Mouse (Mus musculus) brown adipose tissue, adult 24 weeks (tissue): ENCODE results near the gene Serinc5. TPM values are rescaled to one million over a fixed set of nuclear protein-coding genes. Genes with fewer than 3 reads are reported as not detected.

Experiments used
- H3K27ac ChIP-seq: fragments of 200-500 bp; replicated peaks from 2 replicates; pipeline ENCODE4 v1.5.1; 2012; ENCODE audit warnings: low read depth, mild to moderate bottlenecking, low read length
- H3K4me1 ChIP-seq: fragments of 200-500 bp; 2 replicates; pipeline ENCODE4 v1.6.1; 2012; ENCODE audit warnings: low read length, mixed read lengths; ENCODE audit not compliant: control insufficient read depth, insufficient read depth, insufficient read length
- H3K4me3 ChIP-seq: fragments of 200-500 bp; 2 replicates; pipeline ENCODE4 v1.5.1; 2012; ENCODE audit warnings: low read depth, mild to moderate bottlenecking, low read length, moderate library complexity; ENCODE audit not compliant: insufficient read depth
- polyA plus RNA-seq: library from polyadenylated mRNA; stranded (reverse); fragments of >200 nt; gene quantifications from 2 replicates; pipeline ENCODE4 v1.2.4, GENCODE M21; 2012; ENCODE audit not compliant: missing spikeins, insufficient read depth, insufficient read length

Gene Serinc5
- polyA plus RNA-seq, 1 experiment: 3.2 TPM

- Histone ChIP-seq H3K4me1 (no peaks in the 10 kb centered on the region), H3K4me3 (no peak overlapping the region), H3K27ac (no peak overlapping the region)
These were observed 142.8 kb downstream of the Serinc5 start for GRCm38 (mm10) chr13:92753676-92754075.

DNA sequence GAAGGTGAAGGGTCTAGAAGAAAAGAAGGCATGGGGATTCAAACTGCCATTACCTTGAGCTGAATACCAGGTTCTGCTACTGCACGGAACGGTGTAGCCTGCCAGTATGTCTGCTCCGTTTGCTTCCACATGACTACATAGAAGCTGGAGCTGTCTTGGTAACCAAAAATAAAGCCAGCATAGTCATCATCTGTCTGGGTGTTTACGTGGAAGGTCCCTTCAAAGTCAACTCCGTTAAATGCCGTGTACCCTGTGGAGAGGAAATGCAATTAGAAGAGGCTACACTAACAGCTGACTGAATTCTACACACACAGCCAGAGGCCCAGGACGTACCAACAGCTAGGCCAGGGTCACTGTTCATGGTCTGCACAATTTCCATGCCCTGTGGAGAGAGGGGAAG, 144.1 kb downstream of the Serinc5 start:
- Histone ChIP-seq H3K4me1 (no peaks in the 10 kb centered on the region), H3K27ac (no peak overlapping the region), H3K4me3 (no peak overlapping the region)

DNA sequence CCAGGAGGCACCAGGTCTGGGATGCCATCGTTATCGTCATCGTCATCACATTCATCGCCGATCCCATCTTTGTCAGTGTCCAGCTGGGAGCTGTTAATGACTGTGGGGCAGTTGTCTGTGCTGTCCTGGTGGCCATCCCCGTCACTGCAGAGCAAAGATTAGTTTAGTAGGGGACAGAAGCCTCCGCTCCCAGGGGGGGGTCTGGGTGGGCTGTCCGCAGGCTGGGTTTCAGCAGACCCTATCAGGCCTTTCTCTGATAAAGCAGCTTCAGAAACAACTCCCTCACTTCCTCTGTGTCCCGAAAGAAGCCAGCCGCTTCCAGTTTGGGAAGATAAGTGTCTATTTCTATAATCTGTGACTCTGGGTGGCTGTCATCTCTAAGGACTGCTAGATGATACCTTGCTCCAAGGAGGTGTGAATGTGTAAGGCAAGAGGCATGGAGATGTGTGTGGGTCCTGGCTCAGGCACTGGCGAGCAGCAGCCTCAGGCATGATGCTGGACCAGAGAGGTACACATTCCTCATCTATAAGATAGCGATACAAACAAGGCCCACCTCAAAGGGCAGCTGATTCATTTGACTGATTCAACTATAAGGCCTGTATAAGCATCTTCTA, 147.2 kb downstream of the Serinc5 start:
- no peaks in the 10 kb centered on the region for H3K4me1 ChIP-seq
- H3K27ac ChIP-seq: no peak overlapping the region
- no peak overlapping the region for H3K4me3 ChIP-seq

DNA sequence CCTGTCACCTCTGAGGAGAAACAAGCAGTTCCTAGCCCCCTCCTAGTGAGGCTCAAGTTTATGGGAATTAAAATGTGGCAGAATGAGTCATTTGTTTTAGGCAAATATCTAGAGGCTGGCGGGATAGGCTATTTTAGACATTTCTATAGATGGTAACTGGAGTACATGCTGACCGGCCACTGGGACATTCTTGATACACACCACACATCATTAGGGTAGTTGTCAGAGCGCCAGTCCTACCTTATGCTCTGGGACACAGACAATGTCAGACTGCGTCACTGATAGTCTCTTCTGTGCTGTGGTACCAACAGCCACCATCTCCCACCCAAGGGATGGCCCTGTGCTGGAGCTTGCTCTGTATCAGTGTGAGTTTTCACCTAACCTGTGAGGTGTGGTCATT, 148.2 kb downstream of the Serinc5 start:
- H3K27ac ChIP-seq: no peak overlapping the region

DNA sequence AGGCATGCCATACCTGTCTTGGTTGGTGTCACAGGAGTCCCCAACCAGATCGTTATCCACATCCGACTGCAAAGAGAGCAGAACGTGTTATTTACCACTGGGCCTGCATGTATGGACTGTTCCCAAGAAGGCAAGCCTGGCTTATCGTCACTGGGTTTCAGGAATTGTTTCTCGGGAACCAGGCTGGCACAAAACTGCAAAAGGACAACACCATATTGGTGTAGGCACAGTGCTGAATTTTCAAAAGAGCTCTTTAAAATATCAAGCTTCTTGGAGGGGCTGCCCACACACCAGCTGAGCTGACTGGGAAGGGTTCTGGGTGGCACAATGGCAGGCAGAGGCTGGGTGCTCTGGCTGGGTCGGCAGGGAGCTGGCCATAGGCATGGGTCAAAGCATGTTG, 149.6 kb downstream of the Serinc5 start:
- Histone ChIP-seq H3K27ac (no peak overlapping the region), H3K4me3 (no peak overlapping the region), H3K4me1 (no peaks in the 10 kb centered on the region)

More for the DNA sequence above, 148.2 kb downstream of the Serinc5 start:
- Histone ChIP-seq H3K4me1 (no peaks in the 10 kb centered on the region), H3K4me3 (no peak overlapping the region)

Other genes starting within 250 kb of the Serinc5 start
- not detected in 2 replicates for gene Ankrd34b, start 185.2 kb upstream of the Serinc5 start, polyA plus RNA-seq
- 8.3 and 8.8 TPM in 2 replicates for gene Fam151b, start 127.1 kb upstream of the Serinc5 start, polyA plus RNA-seq
- 6.3 and 8.5 TPM in 2 replicates for gene Zfyve16, start 80.2 kb upstream of the Serinc5 start, polyA plus RNA-seq
- gene Spz1, start 34.9 kb upstream of the Serinc5 start, polyA plus RNA-seq: not detected in 2 replicates
- gene Thbs4, start 183.7 kb downstream of the Serinc5 start, polyA plus RNA-seq: 0.71 and 2.7 TPM in 2 replicates
- gene Mtx3, start 233.7 kb downstream of the Serinc5 start, polyA plus RNA-seq: 14.0 and 19.6 TPM in 2 replicates